Mouse (Mus musculus) layer of hippocampus, postnatal 14 days (tissue): ENCODE measurements around the gene Mansc1. TPM values are rescaled to one million over a fixed set of nuclear protein-coding genes. Genes with fewer than 3 reads are reported as not detected.

Experiments
- DNase-seq, 2 experiments: peaks; one replicate each; pipeline ENCODE4 v3.0.0; 2021 to 2022; ENCODE audit warnings: low spot score in 2 of 2, mixed read lengths in 1 of 2
- total RNA-seq, 2 experiments: library from RNA; stranded (reverse); gene quantifications; 2 replicates each; pipeline ENCODE4 v1.2.3; 2021

The Mansc1 gene
- total RNA-seq, 2 experiments from 2014 or later, result 5.5 to 5.8 TPM

GRCm38 (mm10) chr6:134601130-134601529, 31.2 kb downstream of the Mansc1 start:
- no peak for DNase-seq

- no peak for DNase-seq
Measured at GRCm38 (mm10) chr6:134599239-134599638, 33.0 kb downstream of the Mansc1 start.

GRCm38 (mm10) chr6:134597651-134598229, 34.5 kb downstream of the Mansc1 start:
- no peak for DNase-seq

- no peak for DNase-seq
Measured at GRCm38 (mm10) chr6:134594569-134595442, 37.5 kb downstream of the Mansc1 start.

GRCm38 (mm10) chr6:134591614-134592013, 40.7 kb downstream of the Mansc1 start:
- no peak for DNase-seq

- no peak for DNase-seq
Measured at GRCm38 (mm10) chr6:134586241-134586640, 46.0 kb downstream of the Mansc1 start.

- DNase-seq, result no peak
Measured at GRCm38 (mm10) chr6:134584616-134585015, 47.7 kb downstream of the Mansc1 start.

- no peak for DNase-seq
Measured at GRCm38 (mm10) chr6:134582110-134582509, 50.2 kb downstream of the Mansc1 start.

GRCm38 (mm10) chr6:134579506-134579905, 52.8 kb downstream of the Mansc1 start:
- DNase-seq, result no peak

- no peak for DNase-seq
Measured at GRCm38 (mm10) chr6:134578039-134578438, 54.2 kb downstream of the Mansc1 start.

- DNase-seq, result no peak
Measured at GRCm38 (mm10) chr6:134575288-134575741, 57.0 kb downstream of the Mansc1 start.

GRCm38 (mm10) chr6:134567986-134568556, 64.2 kb downstream of the Mansc1 start:
- no peak for DNase-seq

- peak; percentile 75 to 87 for DNase-seq
Measured at GRCm38 (mm10) chr6:134566818-134567485, 65.3 kb downstream of the Mansc1 start, which contains the start of gene Lrp6. Gene Lrp6 (minus strand): TSS chr6:134566965.

GRCm38 (mm10) chr6:134566248-134566817, 66.0 kb downstream of the Mansc1 start:
- DNase-seq, result no peak

GRCm38 (mm10) chr6:134565606-134566247, 66.6 kb downstream of the Mansc1 start:
- peak in 1 of 2 experiments; percentile 15 for DNase-seq

- DNase-seq, result no peak
Measured at GRCm38 (mm10) chr6:134564539-134564938, 67.7 kb downstream of the Mansc1 start.

GRCm38 (mm10) chr6:134559635-134560034, 72.7 kb downstream of the Mansc1 start:
- no peak for DNase-seq
